Mouse (Mus musculus) hindbrain, embryonic 14.5 days (tissue): ENCODE data around the gene Col6a5. TPM values are rescaled to one million over a fixed set of nuclear protein-coding genes. Genes with fewer than 3 reads are reported as not detected.
A peak's percentile ranks its signal among the peaks of the same experiment; 100 is the strongest.

Source experiments
- ATAC-seq: fragments of 200-750 bp; cut with Nextera tagmentation; 2 replicates; pipeline ENCODE4 v1.8.0; 2017; ENCODE audit warnings: moderate number of reproducible peaks, mild to moderate bottlenecking, moderate TSS enrichment, moderate library complexity; ENCODE audit not compliant: low FRiP score
- DNase-seq: peaks from one replicate; pipeline ENCODE4 v3.0.0-alpha.2; 2015; ENCODE audit warnings: low spot score
- H3K27ac ChIP-seq: fragments of 300-500 bp; sonication (generic); 2 replicates; pipeline ENCODE4 v1.5.1; 2014; ENCODE audit warnings: mild to moderate bottlenecking, moderate library complexity
- H3K27me3 ChIP-seq: fragments of 300-500 bp; sonication (generic); 2 replicates; pipeline ENCODE4 v1.6.1; 2014; ENCODE audit warnings: mild to moderate bottlenecking, low read length, mixed read lengths; ENCODE audit not compliant: control insufficient read depth, insufficient read depth
- H3K36me3 ChIP-seq: fragments of 300-500 bp; sonication (generic); replicated peaks from 2 replicates; pipeline ENCODE4 v1.6.1; 2014; ENCODE audit not compliant: control insufficient read depth, insufficient read depth
- H3K4me1 ChIP-seq: fragments of 300-500 bp; sonication (generic); replicated peaks from 2 replicates; pipeline ENCODE4 v1.6.1; 2014; ENCODE audit warnings: antibody characterized with exemption, low read length, mixed read lengths; ENCODE audit not compliant: control insufficient read depth, insufficient read depth
- H3K4me2 ChIP-seq: fragments of 300-500 bp; sonication (generic); replicated peaks from 2 replicates; pipeline ENCODE4 v1.6.1; 2014; ENCODE audit warnings: mild to moderate bottlenecking, moderate library complexity
- H3K4me3 ChIP-seq: fragments of 300-500 bp; sonication (generic); replicated peaks from 2 replicates; pipeline ENCODE4 v1.5.1; 2014; ENCODE audit warnings: mild to moderate bottlenecking, low read length
- H3K9ac ChIP-seq: fragments of 300-500 bp; sonication (generic); 2 replicates; pipeline ENCODE4 v1.6.1; 2014
- H3K9me3 ChIP-seq: fragments of 300-500 bp; sonication (generic); 2 replicates; pipeline ENCODE4 v1.6.1; 2016; ENCODE audit warnings: low read length; ENCODE audit not compliant: control insufficient read depth
- WGBS: fragments of 180-500 bp; shearing (Covaris S2); extraction: QIAGEN DNeasy Blood & Tissue Kit; methylation state at CpG from one replicate; pipeline ENCODE4 v1.1.7; 2014; 5-methylcytosine and 5-hydroxymethylcytosine counted together
- polyA plus RNA-seq: library from polyadenylated mRNA; unstranded; fragments of >200 nt; fragmentation: Nextera tagmentation; extraction: Ambion mirVana; gene quantifications from 2 replicates; pipeline ENCODE4 v1.2.1, GENCODE M21; 2014

Gene Col6a5
- 0.27 TPM in 1 of 2 replicates, not detected in the other for polyA plus RNA-seq

GRCm38 (mm10) chr9:105960533-105960932 is at the start of gene Col6a5:
Gene Col6a5 (minus strand): TSS chr9:105960643.
- Histone ChIP-seq H3K4me2 (no peak within 1 kb of the TSS), H3K4me3 (no peak within 1 kb of the TSS), H3K36me3 (no peaks in the 10 kb centered on the region), H3K9ac (no peak within 1 kb of the TSS), H3K27ac (no peak within 1 kb of the TSS), H3K27me3 (no peaks in the 10 kb centered on the region), H3K9me3 (no peaks in the 10 kb centered on the region), H3K4me1 (no peaks in the 10 kb centered on the region)
- no peak for DNase-seq
- 23% methylated on average over 13 of the region's 13 CpGs for WGBS
- ATAC-seq: no peak

- WGBS: 52% methylated on average over 11 of the region's 11 CpGs
- Histone ChIP-seq H3K36me3 (no peaks in the 10 kb centered on the region), H3K9ac (no peak overlapping the region), H3K4me2 (no peak overlapping the region), H3K4me3 (no peak overlapping the region), H3K27me3 (no peaks in the 10 kb centered on the region), H3K27ac (no peak overlapping the region), H3K4me1 (no peaks in the 10 kb centered on the region), H3K9me3 (no peaks in the 10 kb centered on the region)
- DNase-seq (no peak), ATAC-seq (no peak)
Observed at GRCm38 (mm10) chr9:105997955-105998354, 37.5 kb upstream of the Col6a5 start.

DNA sequence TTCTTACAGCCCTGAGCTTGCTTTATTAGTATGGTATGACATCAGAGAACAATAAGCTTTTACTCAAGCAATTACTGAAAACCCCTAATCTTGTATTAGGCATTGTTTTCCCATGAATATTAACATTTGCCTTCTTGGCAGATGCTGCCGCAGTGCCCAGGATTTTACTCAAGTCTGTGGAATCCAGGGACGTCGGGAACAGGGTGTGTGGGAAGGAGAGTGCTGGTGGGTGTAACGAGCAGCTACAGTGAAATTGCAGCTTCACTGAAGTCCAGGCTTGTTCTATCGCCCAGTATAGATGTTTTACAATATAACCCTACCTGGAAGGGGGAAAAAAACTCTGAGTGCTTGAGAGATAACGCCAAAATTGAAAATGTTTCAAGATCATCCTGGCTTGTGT is 32.0 kb upstream of the Col6a5 start:
- Histone ChIP-seq H3K9me3 (no peaks in the 10 kb centered on the region), H3K36me3 (no peaks in the 10 kb centered on the region), H3K27ac (no peak overlapping the region), H3K4me1 (no peaks in the 10 kb centered on the region), H3K4me2 (no peak overlapping the region), H3K4me3 (no peak overlapping the region), H3K9ac (no peak overlapping the region), H3K27me3 (no peaks in the 10 kb centered on the region)
- ATAC-seq: no peak
- 84% methylated on average over 6 of the region's 6 CpGs for WGBS
- no peak for DNase-seq

DNA sequence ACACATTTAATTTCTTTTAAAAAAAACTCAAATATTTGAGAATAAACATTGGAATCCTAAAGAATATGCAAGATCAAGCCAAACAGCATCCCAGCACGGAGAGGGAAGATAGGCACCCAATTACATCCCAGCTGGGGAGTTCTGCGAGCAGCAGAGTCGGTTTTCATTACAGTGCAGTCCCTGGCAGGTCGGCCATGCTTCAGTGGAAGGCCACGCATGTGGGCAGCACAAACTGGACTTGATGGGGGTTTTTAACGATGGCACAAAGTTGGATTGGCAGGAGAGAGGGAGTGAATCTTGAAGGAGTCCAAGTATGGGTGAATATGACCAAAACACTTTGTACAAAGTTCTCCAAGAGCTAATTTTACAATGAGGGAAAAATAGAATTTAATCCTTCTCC is 29.7 kb upstream of the Col6a5 start:
- ATAC-seq (no peak), DNase-seq (no peak)
- Histone ChIP-seq H3K4me1 (peaks cover 2% of the 10 kb centered on the region; the same call in 1 of the 2 replicates), H3K27me3 (no peaks in the 10 kb centered on the region), H3K36me3 (no peaks in the 10 kb centered on the region), H3K9ac (no peak overlapping the region), H3K9me3 (no peaks in the 10 kb centered on the region), H3K4me3 (no peak overlapping the region), H3K4me2 (no peak overlapping the region), H3K27ac (no peak overlapping the region)
- WGBS: 80% methylated on average over 6 of the region's 6 CpGs

- Histone ChIP-seq H3K27ac (no peak overlapping the region), H3K4me3 (no peak overlapping the region), H3K4me1 (peaks cover 7% of the 10 kb centered on the region; the same call in 1 of the 2 replicates), H3K36me3 (no peaks in the 10 kb centered on the region), H3K9me3 (no peaks in the 10 kb centered on the region), H3K27me3 (no peaks in the 10 kb centered on the region), H3K9ac (no peak overlapping the region), H3K4me2 (no peak overlapping the region)
- DNase-seq (no peak), ATAC-seq (no peak)
- 76% methylated on average over 6 of the region's 6 CpGs for WGBS
Observed at GRCm38 (mm10) chr9:105989468-105989867, 29.0 kb upstream of the Col6a5 start.

- H3K4me3 ChIP-seq: no peak overlapping the region
- no peak overlapping the region for H3K9ac ChIP-seq
- ATAC-seq (no peak), DNase-seq (peak; percentile 56)
- H3K27ac ChIP-seq: peak overlapping the region; percentile 58; the same call in 1 of the 2 replicates
- no peaks in the 10 kb centered on the region for H3K27me3 ChIP-seq
- H3K36me3 ChIP-seq: no peaks in the 10 kb centered on the region
- H3K4me1 ChIP-seq: peaks cover 12% of the 10 kb centered on the region; the same call in 1 of the 2 replicates
- 52% methylated on average over 8 of the region's 8 CpGs for WGBS
- no peak overlapping the region for H3K4me2 ChIP-seq
- no peaks in the 10 kb centered on the region for H3K9me3 ChIP-seq
Observed at GRCm38 (mm10) chr9:105988096-105988495, 27.7 kb upstream of the Col6a5 start.

DNA sequence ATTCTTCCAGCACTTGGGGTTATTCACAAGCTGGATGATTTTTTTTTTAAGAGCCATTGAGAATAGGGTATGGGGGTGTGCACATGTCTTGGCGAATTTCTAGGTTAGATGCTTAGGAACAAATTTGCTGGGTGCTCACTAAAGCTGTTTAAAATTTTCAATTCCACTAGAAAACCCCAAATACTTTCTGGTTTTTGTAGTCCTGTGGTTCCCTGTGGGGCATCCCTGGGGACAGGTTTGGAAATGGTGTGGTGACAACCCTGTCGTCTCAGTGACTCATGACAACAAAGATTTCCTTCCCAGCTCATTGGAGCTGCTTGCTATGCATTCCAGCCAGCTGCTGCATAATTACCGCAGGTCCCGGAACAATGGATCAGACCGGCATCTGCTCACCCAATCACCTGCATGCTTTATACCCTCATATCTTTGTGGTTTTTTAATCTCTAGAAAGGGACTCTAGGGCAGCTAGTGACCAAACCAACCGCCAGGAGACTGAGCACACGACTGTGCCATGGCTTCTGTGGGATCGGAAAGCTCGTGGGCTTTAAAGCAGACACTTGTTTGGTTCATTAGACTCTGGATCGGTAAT is 24.6 kb upstream of the Col6a5 start:
- DNase-seq (peak; percentile 54), ATAC-seq (peak; percentile 48; the same call in 1 of the 2 replicates)
- no peaks in the 10 kb centered on the region for H3K27me3 ChIP-seq
- H3K27ac ChIP-seq: peak overlapping the region; percentile 60
- peak overlapping the region; percentile 37 for H3K4me2 ChIP-seq
- H3K9ac ChIP-seq: peak overlapping the region; percentile 4
- no peak overlapping the region for H3K4me3 ChIP-seq
- 15% methylated on average over 10 of the region's 10 CpGs for WGBS
- H3K36me3 ChIP-seq: no peaks in the 10 kb centered on the region
- peaks cover 12% of the 10 kb centered on the region; the same call in 1 of the 2 replicates for H3K4me1 ChIP-seq
- H3K9me3 ChIP-seq: no peaks in the 10 kb centered on the region

DNA sequence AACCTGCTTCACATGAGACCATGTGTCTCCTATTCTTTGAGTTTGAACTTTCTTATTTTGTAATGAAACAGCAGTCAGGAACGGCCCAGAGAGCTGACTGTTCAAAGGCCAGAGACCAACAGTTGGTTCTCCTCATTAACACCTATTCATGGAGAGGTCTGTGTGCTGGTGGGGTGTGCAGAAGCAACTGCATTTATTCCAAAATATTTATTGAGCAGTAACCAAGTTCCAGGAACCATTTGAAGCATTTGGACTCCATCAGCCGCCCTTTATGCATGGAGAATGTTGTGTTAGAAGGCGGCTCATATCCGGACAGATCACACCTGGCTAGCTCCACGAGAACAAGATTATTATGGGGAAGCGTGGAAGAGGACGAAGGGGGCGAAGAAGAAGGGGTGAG is 18.0 kb upstream of the Col6a5 start:
- Histone ChIP-seq H3K4me2 (no peak overlapping the region), H3K9ac (no peak overlapping the region), H3K27me3 (no peaks in the 10 kb centered on the region), H3K4me1 (no peaks in the 10 kb centered on the region), H3K4me3 (no peak overlapping the region), H3K27ac (no peak overlapping the region), H3K36me3 (no peaks in the 10 kb centered on the region), H3K9me3 (no peaks in the 10 kb centered on the region)
- DNase-seq (no peak), ATAC-seq (no peak)
- 94% methylated on average over 8 of the region's 8 CpGs for WGBS

DNA sequence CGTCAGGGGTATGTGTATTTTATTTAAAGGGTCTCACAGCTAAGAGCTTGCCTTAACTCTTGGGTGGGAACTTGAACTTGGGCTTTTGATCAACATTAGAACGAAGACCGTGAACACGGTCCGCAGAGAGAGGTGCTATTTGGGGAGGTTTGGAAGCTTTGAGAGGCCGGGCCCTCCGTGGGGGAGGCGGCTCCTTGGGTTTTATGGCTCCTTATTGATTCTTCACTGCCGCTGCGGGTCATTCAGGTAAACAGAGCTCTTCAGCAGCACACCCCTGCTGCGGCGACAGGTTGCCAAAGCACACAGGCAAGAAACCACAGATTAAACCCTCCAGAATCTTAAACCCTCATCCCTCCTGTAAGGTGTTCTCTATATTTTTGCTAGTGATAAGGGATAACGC is 16.4 kb upstream of the Col6a5 start:
- Histone ChIP-seq H3K4me2 (no peak overlapping the region), H3K36me3 (no peaks in the 10 kb centered on the region), H3K9ac (no peak overlapping the region), H3K27me3 (no peaks in the 10 kb centered on the region), H3K27ac (no peak overlapping the region), H3K4me3 (no peak overlapping the region), H3K4me1 (no peaks in the 10 kb centered on the region), H3K9me3 (no peaks in the 10 kb centered on the region)
- 34% methylated on average over 13 of the region's 13 CpGs for WGBS
- ATAC-seq (no peak), DNase-seq (no peak)

- H3K27ac ChIP-seq: no peak overlapping the region
- no peak overlapping the region for H3K9ac ChIP-seq
- no peak for ATAC-seq
- no peak overlapping the region for H3K4me3 ChIP-seq
- no peaks in the 10 kb centered on the region for H3K27me3 ChIP-seq
- 57% methylated on average over 6 of the region's 6 CpGs for WGBS
- no peak overlapping the region for H3K4me2 ChIP-seq
- H3K4me1 ChIP-seq: no peaks in the 10 kb centered on the region
- DNase-seq: no peak
- no peaks in the 10 kb centered on the region for H3K9me3 ChIP-seq
- no peaks in the 10 kb centered on the region for H3K36me3 ChIP-seq
Observed at GRCm38 (mm10) chr9:105976314-105976713, 15.9 kb upstream of the Col6a5 start.
